Mouse (Mus musculus): Measurements from ENCODE around the gene Hnrnpdl. TPM values are rescaled to one million over a fixed set of nuclear protein-coding genes. Genes with fewer than 3 reads are reported as not detected.

The Hnrnpdl gene
- total and polyA plus RNA-seq, 3 experiments: 75.6 to 207 (median 165) TPM

DNA sequence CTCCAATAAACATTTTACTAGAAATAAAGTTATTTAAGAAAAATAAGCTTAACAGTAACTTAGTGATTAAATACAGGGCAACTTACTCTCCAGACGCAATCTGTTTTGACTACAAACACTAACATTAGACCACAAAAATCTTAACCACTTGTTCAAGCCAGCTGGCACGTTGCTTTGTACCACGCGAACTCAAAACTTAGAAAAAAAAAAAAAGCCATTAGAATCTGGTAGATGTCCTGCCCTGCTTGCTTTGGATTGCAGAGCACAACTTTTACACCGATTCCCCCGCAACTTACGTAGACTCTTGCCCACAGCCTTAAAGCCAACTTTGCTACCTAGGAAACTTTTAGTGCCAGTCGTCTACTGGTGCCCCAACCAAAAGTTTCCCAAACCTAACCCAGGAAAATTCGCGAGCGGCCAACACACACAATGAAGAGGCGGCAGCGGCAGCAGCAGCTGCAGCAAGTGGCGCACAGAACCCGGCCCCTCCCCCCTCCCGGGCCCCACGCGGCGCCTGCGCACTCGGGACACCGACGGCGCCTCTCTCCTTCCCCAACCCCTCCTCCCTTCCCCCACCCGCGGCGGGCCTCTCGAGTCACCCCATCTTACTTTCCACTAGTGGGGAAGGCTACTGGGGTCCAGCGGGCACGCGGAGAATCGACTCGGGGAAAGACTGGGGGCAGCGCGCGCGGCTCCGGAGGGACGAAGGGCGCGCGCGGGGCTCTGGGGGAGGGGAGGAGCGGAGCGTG is 1.3 kb downstream of the Hnrnpdl start:
- DNase-seq (ENCODE audit: extremely low read depth): peak; percentile 79
- in situ Hi-C loops (cut with MboI; ENCODE audit: low pct_ligation_motif_present, low pct_unique_long_range_greater_than_20kb, low sequenced_read_pairs) (no loop called here), dilution Hi-C loops (cut with MboI; ENCODE audit: extremely low pct_ligation_motif_present, extremely low pct_unique_long_range_greater_than_20kb, low sequenced_read_pairs) (no loop called here)

DNA sequence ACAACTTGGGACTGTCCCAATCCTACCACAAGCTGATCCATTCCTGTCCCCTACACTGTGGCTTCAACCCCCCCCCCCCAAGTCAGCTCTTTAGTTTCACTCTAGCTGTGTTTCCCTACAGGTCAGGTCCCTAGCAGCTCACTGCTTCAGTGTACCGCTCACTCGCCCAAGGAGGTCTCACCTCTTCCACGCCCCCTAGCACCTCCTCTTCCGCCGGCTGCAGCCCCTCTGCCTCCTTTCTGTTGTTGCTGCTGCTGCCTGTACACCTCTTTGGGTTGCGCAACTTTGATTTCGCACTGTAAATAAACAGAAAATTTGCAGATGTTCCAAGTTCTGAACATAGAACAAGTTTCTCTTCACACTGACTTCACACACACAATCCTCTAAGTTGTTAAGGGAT is 2.8 kb downstream of the Hnrnpdl start:
- dilution Hi-C loops (cut with MboI; ENCODE audit: extremely low pct_ligation_motif_present, extremely low pct_unique_long_range_greater_than_20kb, low sequenced_read_pairs): no loop called here
- Histone ChIP-seq H3K4me3 (replicated peaks in 1 of 3; ENCODE audit: low read depth in 2 of 3, low read length in 2 of 3, poor library complexity in 1 of 3) (peak overlapping the region; percentile 80 to 96 (median 81)), H3K4me2 (ENCODE audit: insufficient read depth, low read depth, poor library complexity, severe bottlenecking) (peak overlapping the region; percentile 79), H3K27ac (ENCODE audit: insufficient read depth, low read depth) (no peak overlapping the region), H3K9me3 (replicated peaks; ENCODE audit: low read length) (no peaks in the 10 kb centered on the region), H3K4me1 (ENCODE audit: control insufficient read depth in 1 of 2, insufficient read depth in 2 of 2) (peaks cover 0 to 23% of the 10 kb centered on the region in 2 experiments; a peak in 2 of 4 replicates), H3K36me3 (replicated peaks in 1 of 2; ENCODE audit: control insufficient read depth in 1 of 2, insufficient read depth in 1 of 2, low read length in 1 of 2) (peaks cover 34 to 58% of the 10 kb centered on the region in 2 experiments), H3K79me2 (replicated peaks; ENCODE audit: control insufficient read depth, extremely low read depth, insufficient read depth, poor library complexity, severe bottlenecking) (peaks cover 59% of the 10 kb centered on the region), H3K27me3 (replicated peaks) (no peaks in the 10 kb centered on the region), H3K9ac (ENCODE audit: insufficient read depth, low read depth) (peak overlapping the region; percentile 98; the same call in 1 of the 2 replicates)
- in situ Hi-C loops (cut with MboI; ENCODE audit: low pct_ligation_motif_present, low pct_unique_long_range_greater_than_20kb, low sequenced_read_pairs): no loop called here
- no peak for TF ChIP-seq PAX5 (IDR thresholded peaks at IDR 0.05; ENCODE audit: low read length)
- no peak for TF ChIP-seq RAD21 (IDR thresholded peaks at IDR 0.05; ENCODE audit: low read depth, low read length)
- TF ChIP-seq IRF4 (IDR thresholded peaks at IDR 0.05; ENCODE audit: low read depth, low read length): no peak
- TF ChIP-seq GABPA (IDR thresholded peaks at IDR 0.05; ENCODE audit: insufficient replicate concordance, low read depth, low read length): no peak
- peak; percentile 67 for DNase-seq (ENCODE audit: extremely low read depth)

More for the DNA sequence above, 1.3 kb downstream of the Hnrnpdl start:
- H3K4me2 ChIP-seq (ENCODE audit: insufficient read depth, low read depth, poor library complexity, severe bottlenecking): peak overlapping the region; percentile 79
- peaks cover 0 to 32% of the 10 kb centered on the region in 2 experiments; a peak in 2 of 4 replicates for H3K4me1 ChIP-seq (ENCODE audit: control insufficient read depth in 1 of 2, insufficient read depth in 2 of 2)
- peaks cover 73% of the 10 kb centered on the region for H3K79me2 ChIP-seq (replicated peaks; ENCODE audit: control insufficient read depth, extremely low read depth, insufficient read depth, poor library complexity, severe bottlenecking)
- no peaks in the 10 kb centered on the region for H3K27me3 ChIP-seq (replicated peaks)
- peak overlapping the region; percentile 80 to 96 (median 81) for H3K4me3 ChIP-seq (replicated peaks in 1 of 3; ENCODE audit: low read depth in 2 of 3, low read length in 2 of 3, poor library complexity in 1 of 3)
- TF ChIP-seq JUND (conservative IDR thresholded peaks at IDR 0.05; ENCODE audit: low read depth, low read length) (no peak), CHD2 (IDR thresholded peaks at IDR 0.05; ENCODE audit: low read length) (no peak), EP300 (IDR thresholded peaks at IDR 0.05; ENCODE audit: low read length) (no peak), RAD21 (IDR thresholded peaks at IDR 0.05; ENCODE audit: low read depth, low read length) (no peak), USF2 (conservative IDR thresholded peaks at IDR 0.05; ENCODE audit: low read depth, low read length) (no peak), USF1 (IDR thresholded peaks at IDR 0.05; ENCODE audit: low read depth, low read length) (no peak), POLR2AphosphoS2 (IDR thresholded peaks at IDR 0.05; ENCODE audit: low read depth, low read length) (no peak), PAX5 (IDR thresholded peaks at IDR 0.05; ENCODE audit: low read length) (no peak), E2F4 (IDR thresholded peaks at IDR 0.05; ENCODE audit: insufficient replicate concordance, low read depth, low read length) (no peak), RCOR1 (conservative IDR thresholded peaks at IDR 0.05; ENCODE audit: low read depth, low read length) (no peak), NELFE (IDR thresholded peaks at IDR 0.05; ENCODE audit: low read depth, low read length) (no peak), CHD1 (IDR thresholded peaks at IDR 0.05; ENCODE audit: low read depth, low read length) (no peak), TCF12 (IDR thresholded peaks at IDR 0.05; ENCODE audit: low read depth, low read length) (no peak), GABPA (IDR thresholded peaks at IDR 0.05; ENCODE audit: insufficient replicate concordance, low read depth, low read length) (no peak), TBP (conservative IDR thresholded peaks at IDR 0.05; ENCODE audit: low read depth, low read length) (no peak), ZMIZ1 (IDR thresholded peaks at IDR 0.05; ENCODE audit: low read depth, low read length) (no peak), KAT2A (IDR thresholded peaks at IDR 0.05; ENCODE audit: insufficient replicate concordance, low read length) (no peak), CTCF (conservative IDR thresholded peaks at IDR 0.05 in 1 of 2, IDR thresholded peaks at IDR 0.05 in 1 of 2; ENCODE audit: low read depth in 2 of 2, low read length in 2 of 2) (no peak)
- H3K9me3 ChIP-seq (replicated peaks; ENCODE audit: low read length): no peaks in the 10 kb centered on the region
- H3K36me3 ChIP-seq (replicated peaks in 1 of 2; ENCODE audit: control insufficient read depth in 1 of 2, insufficient read depth in 1 of 2, low read length in 1 of 2): peaks cover 24 to 58% of the 10 kb centered on the region in 2 experiments
- peak overlapping the region; percentile 80 for H3K27ac ChIP-seq (ENCODE audit: insufficient read depth, low read depth)
- H3K9ac ChIP-seq (ENCODE audit: insufficient read depth, low read depth): peak overlapping the region; percentile 98

Data from CH12.LX (cell line).